Mouse (Mus musculus): ENCODE results near the gene Chpt1. TPM values are rescaled to one million over a fixed set of nuclear protein-coding genes. Genes with fewer than 3 reads are reported as not detected.
"Not testable (repeated sequence)": the region's sequence is repeated elsewhere in the genome, so short reads cannot be mapped to it uniquely, and the experiment has no call there.

Chpt1 gene
- total RNA-seq (2022), result 100 to 1,000 TPM in 3 of 4 experiments, 10 to 100 TPM in 1; 96.9 to 281 (median 196) TPM

GRCm38 (mm10) chr10:88503421-88504314 is at the start of gene Chpt1:
TSS of gene Chpt1 (minus strand) at chr10:88504073.
- DNase-seq, result peak; percentile 74

- DNase-seq, result no peak
These were observed 48.9 kb upstream of the Chpt1 start for GRCm38 (mm10) chr10:88552738-88553137.

GRCm38 (mm10) chr10:88550225-88550624 is 46.4 kb upstream of the Chpt1 start:
- no peak for DNase-seq

DNA sequence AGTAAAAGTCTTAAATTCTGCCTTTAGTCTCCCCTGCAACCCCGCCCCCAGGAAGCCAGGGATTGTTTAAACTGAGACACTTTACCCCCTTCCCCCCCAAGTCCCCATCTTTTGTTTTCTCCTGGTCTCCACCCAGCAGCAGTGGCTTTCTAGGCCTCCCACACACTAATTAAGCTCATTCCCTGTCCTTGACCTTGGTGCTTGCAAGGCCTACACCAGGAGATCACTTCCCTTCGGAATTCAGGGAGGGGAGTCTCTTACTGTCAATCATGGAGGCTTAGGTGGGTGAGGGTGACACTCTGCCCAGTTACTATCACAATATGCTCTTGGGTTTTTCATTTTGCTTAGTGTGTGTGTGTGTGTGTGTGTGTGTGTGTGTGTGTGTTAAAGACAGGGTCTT is 43.8 kb upstream of the Chpt1 start:
- DNase-seq, result no peak

DNA sequence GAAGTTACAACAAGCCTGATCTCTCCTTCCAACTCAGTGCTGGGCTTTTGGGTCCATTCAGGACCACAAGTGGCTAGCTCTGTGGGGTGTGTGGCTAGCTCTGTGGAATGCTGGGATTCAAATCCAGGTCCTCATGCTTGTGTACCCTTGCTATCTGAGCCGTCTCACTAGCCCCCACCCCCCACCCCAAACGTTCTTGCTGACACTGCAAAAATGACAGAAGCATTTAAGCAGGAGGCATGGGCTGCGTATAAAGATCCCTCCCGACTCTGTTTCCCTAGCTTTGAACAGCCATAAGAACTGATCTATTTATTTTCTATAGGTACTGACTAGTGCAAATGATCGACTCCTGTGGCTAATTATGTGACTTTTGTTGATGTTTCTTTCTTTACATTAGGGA is 26.8 kb upstream of the Chpt1 start:
- no peak for DNase-seq

GRCm38 (mm10) chr10:88524016-88524415 is 20.1 kb upstream of the Chpt1 start:
- DNase-seq, result no peak

- DNase-seq, result no peak
These were observed 19.3 kb upstream of the Chpt1 start for GRCm38 (mm10) chr10:88523212-88523611.

GRCm38 (mm10) chr10:88522795-88523194 is 18.9 kb upstream of the Chpt1 start:
- no peak for DNase-seq

GRCm38 (mm10) chr10:88515049-88515448 is 11.2 kb upstream of the Chpt1 start:
- DNase-seq, result not testable (repeated sequence)

DNA sequence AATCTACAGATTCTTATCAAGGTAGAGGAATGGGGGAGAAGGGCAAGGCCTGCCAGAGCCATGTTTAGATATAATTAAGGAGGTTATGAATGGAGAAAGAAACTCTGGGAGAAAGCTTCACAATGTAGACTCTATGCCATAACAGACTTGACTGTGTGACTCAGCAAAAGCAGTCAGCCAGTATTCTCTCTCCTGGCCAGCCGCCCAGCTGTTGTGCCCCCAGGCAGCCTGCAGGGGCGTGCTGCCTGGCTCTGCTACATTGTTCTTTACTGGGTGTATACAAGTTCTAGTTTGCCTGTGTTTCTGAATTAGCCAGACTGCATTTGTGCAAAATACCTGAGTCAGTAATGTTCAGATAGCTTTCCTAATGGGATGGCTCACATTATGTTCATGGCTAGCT is 10.6 kb upstream of the Chpt1 start:
- peak; percentile 71 for DNase-seq

DNA sequence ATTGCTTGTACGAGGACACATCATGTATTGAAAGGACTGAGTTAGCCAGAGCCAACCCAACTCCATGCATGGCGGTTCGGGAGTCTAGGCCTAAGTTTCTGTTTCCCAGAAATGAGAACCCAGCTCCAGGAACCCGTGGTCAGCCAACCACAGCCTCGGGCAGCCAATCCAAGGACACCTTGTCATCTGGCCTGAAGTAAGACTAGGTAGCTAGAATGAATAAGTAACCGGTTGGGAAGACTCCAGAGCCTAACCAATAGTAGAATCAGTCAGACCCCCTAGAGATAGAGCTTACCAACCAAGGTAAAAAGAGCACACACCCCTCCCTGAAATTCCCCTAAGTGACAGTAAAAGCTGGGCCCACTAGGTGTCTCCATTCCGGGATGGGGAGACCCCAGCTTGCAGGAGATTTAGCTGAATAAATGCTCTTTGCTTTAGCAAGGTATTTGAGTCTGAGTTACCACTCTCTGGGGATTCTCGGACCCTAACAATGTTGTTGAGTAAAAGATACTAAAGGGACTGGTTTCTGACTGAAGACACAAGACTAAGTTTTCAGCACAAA is 9.8 kb upstream of the Chpt1 start:
- no peak for DNase-seq

GRCm38 (mm10) chr10:88511355-88511754 is 7.5 kb upstream of the Chpt1 start:
- DNase-seq, result no peak

- peak; percentile 56 for DNase-seq
These were observed 6.8 kb upstream of the Chpt1 start for GRCm38 (mm10) chr10:88510503-88511271.

DNA sequence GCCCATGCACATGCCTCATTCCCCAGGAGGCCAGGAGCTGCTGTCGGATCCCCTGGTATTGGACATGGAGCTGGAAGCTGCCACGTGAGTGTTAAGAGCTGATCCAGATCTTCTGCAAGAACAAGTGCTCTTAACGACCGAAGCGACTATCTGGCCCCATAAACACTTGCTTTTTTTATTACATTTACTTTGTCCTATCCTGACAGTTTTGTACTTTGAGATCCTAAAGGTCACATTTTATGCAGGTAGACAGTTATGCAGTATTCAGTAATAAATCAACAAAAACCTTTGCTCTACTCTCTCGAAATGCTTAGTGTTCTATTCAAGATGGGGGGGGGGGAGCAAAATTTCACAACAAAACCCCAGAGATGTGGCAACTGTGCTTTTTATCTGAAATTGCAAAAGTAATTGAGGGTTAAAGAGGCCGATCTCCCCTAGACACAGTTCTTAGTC is 3.8 kb upstream of the Chpt1 start:
- DNase-seq, result no peak

- DNase-seq, result peak; percentile 15
These were observed 1.4 kb upstream of the Chpt1 start for GRCm38 (mm10) chr10:88505256-88505655.

GRCm38 (mm10) chr10:88504481-88504880 is 608 bp upstream of the Chpt1 start:
- peak; percentile 34 for DNase-seq

DNA sequence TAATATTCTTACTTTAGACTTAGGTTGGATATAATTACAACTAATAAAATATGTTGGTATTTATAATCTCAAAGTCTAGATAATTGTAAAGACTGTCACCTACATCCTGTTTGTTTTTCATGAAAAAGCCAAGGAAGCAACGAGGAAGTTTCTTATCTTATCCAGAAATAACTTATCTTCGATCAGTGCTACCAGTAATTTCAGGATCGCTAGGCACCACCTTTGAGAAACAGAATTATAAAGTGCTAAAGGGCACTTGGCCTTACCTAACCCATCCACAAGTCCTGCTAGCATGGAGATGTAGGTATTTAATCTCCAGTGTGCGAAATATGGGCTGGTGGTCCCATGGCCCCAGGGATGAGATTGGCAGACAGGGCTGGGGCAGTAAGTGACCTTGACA is 954 bp downstream of the Chpt1 start:
- DNase-seq, result no peak

- no peak for DNase-seq
These were observed 1.7 kb downstream of the Chpt1 start for GRCm38 (mm10) chr10:88501886-88502765.

DNA sequence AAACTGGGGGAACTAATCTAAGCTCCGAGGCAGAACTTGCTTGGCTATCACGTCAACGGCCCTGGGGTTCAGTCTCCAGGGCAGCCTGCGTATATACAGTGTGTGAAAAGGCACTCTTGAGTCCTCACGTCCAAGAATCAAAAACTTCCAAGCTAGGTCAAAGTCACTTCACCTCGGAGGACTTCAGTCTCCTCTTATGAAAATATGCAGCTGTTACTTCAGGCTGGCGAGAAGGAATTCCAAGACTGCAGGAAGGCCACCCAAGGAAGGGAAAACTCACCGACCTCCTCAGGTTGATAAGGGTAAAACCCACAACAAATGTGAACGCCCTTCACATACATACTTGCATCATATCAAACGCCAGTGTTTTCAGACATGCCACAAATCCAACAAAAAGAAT is 2.5 kb downstream of the Chpt1 start:
- no peak for DNase-seq

DNA sequence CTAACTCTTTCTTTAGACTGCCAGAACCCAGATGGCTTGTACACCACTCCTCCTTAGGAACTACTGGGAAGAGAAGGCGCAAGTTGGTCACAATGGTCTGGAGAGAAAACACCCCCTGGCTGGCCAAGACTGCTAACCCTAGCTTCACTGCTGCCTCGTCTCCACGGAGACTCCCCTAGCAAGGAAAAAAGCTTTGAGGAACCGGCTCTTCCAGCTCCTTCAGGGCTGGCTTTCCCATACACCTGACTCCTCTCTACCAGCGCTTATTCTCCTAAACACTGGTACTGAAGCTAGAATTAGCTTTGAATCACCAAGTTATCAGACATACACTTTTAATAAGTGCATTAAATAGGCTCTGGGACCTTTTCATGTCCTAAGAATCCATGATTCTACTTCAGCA is 3.9 kb downstream of the Chpt1 start:
- no peak for DNase-seq

DNA sequence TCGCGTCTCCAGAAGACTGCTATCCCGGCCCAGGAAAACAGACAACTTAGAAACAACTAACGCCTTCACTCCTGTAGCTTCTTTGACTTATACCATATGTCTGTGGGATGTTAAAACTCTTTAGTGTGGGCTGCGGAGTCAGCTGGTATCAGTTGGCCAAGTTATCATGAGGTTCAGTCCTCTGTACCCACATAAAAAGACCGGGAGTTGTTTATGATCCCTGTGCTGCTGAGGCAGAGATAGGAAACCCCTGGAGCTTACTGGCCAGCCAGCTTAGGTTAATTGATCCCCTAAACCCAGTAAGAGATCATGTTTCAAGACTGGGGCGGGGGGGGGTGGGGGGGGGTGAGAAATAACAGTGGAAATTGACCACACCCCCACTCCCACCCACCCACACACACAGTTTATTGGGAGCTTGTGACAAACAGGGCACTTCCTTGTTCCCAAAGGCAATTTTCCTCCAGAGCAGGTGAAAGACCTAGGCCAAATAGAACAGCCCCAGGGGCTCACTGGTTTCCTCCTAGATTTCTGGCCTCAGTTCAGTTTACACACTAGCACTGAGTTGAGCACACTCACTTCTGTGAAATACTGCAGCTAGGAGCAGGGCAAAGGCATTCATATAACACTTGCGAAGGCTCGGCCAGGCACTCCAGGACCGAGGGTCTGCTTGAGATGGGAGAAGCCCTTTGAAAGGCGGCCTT is 6.9 kb downstream of the Chpt1 start:
- DNase-seq, result no peak
